Mouse (Mus musculus) heart, adult 11 months (tissue): ENCODE results near the gene 4930519P11Rik.
A peak's percentile ranks its signal among the peaks of the same experiment; 100 is the strongest.

Experiments
- DNase-seq: peaks from one replicate; pipeline ENCODE4 v3.0.0; 2022

4930519P11Rik gene

GRCm38 (mm10) chr2:154630531-154630930 lies 17.3 kb upstream of the 4930519P11Rik start:
- DNase-seq = no peak

GRCm38 (mm10) chr2:154624137-154624536 lies 10.9 kb upstream of the 4930519P11Rik start:
- no peak for DNase-seq

- no peak for DNase-seq
Measured at GRCm38 (mm10) chr2:154621684-154622083, 8.4 kb upstream of the 4930519P11Rik start.

- DNase-seq = no peak
Measured at GRCm38 (mm10) chr2:154617061-154617460, 3.8 kb upstream of the 4930519P11Rik start.

- no peak for DNase-seq
Measured at GRCm38 (mm10) chr2:154615674-154616073, 2.4 kb upstream of the 4930519P11Rik start.

- peak; percentile 94 for DNase-seq
Measured at GRCm38 (mm10) chr2:154614841-154615576, 1.8 kb upstream of the 4930519P11Rik start.

GRCm38 (mm10) chr2:154609050-154609767 lies 4.0 kb downstream of the 4930519P11Rik start:
- DNase-seq = no peak

GRCm38 (mm10) chr2:154606965-154607364 lies 6.3 kb downstream of the 4930519P11Rik start:
- no peak for DNase-seq

GRCm38 (mm10) chr2:154604156-154604555 lies 9.1 kb downstream of the 4930519P11Rik start:
- DNase-seq = no peak

- peak; percentile 100 for DNase-seq
Measured at GRCm38 (mm10) chr2:154603638-154604153, 9.5 kb downstream of the 4930519P11Rik start, which contains the start of gene Pxmp4. Gene Pxmp4, minus strand, starts transcription at chr2:154603708.

GRCm38 (mm10) chr2:154603007-154603637 lies 10.1 kb downstream of the 4930519P11Rik start:
- no peak for DNase-seq

GRCm38 (mm10) chr2:154601324-154601723 lies 11.9 kb downstream of the 4930519P11Rik start:
- no peak for DNase-seq

GRCm38 (mm10) chr2:154600586-154600985 lies 12.7 kb downstream of the 4930519P11Rik start:
- DNase-seq = no peak

GRCm38 (mm10) chr2:154597399-154597798 lies 15.8 kb downstream of the 4930519P11Rik start:
- DNase-seq = no peak

- DNase-seq = no peak
Measured at GRCm38 (mm10) chr2:154595775-154596174, 17.5 kb downstream of the 4930519P11Rik start.

GRCm38 (mm10) chr2:154593025-154593424 lies 20.2 kb downstream of the 4930519P11Rik start:
- DNase-seq = no peak

- no peak for DNase-seq
Measured at GRCm38 (mm10) chr2:154591239-154591638, 22.0 kb downstream of the 4930519P11Rik start.

GRCm38 (mm10) chr2:154589051-154589450 lies 24.2 kb downstream of the 4930519P11Rik start:
- no peak for DNase-seq

GRCm38 (mm10) chr2:154586405-154586804 lies 26.8 kb downstream of the 4930519P11Rik start:
- DNase-seq = no peak

GRCm38 (mm10) chr2:154584931-154585601 lies 28.2 kb downstream of the 4930519P11Rik start:
- DNase-seq = peak; percentile 76

- DNase-seq = peak; percentile 75
Measured at GRCm38 (mm10) chr2:154583906-154584872, 29.0 kb downstream of the 4930519P11Rik start.
